Mouse (Mus musculus): ENCODE results near the gene Spdye4b. TPM values are rescaled to one million over a fixed set of nuclear protein-coding genes. Genes with fewer than 3 reads are reported as not detected.
"Not testable (repeated sequence)": the region's sequence is repeated elsewhere in the genome, so short reads cannot be mapped to it uniquely, and the experiment has no call there.

The Spdye4b gene
- polyA plus RNA-seq (2014; fragmentation: Nextera tagmentation; extraction: Ambion mirVana) = not detected in 2 replicates

DNA sequence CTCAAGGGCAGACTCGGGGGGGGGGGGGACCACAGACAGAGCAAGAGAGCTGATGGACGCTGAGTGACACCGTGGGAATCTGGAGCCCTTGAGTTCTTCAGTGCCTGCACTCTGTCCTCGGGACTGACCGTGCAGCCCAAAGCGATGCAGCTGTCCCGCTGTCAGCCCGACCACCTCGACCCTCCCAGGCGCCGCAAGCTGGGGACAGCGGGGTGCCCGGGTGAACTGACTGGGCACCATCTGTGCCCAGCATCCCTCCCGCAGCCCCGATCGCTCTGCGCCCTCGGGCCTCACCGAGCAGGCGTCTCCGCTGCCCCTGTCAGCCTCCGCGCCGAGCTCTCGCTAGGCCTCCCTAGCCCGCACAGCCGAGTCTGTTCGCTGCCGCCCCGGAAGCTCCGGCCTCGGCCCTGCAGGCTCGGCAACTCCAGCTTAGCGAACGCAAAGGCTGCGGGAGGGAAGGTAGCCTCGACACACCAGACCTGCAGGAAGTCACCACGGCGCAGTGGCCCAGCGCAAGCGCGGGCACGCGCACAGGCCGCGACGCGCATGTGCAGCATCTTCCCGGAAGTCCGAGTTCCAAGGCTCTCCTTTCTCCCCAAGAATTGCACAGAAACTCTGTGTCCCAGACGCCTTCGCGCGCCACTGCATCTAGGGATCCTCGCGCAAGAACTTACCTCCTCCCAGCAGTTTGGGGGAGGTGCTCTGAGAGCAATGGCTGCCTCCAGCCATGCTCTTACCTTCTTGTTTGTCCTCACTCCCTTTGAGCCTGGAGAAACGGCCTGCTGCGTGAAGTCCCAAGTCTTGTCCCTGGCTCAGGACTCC is at the start of gene Spdye4b, which contains the start of gene Rbak:
Gene Spdye4b, plus strand, starts transcription at position 763 of the 822 bp plus-strand sequence.
Gene Rbak, minus strand, starts transcription at position 521 of the 822 bp plus-strand sequence.
- Histone ChIP-seq H3K27ac (ENCODE audit: low read depth, low read length) (peak within 1 kb of the TSS; percentile 88), H3K9ac (replicated peaks; ENCODE audit: low read depth, low read length) (peak within 1 kb of the TSS; percentile 95), H3K9me3 (ENCODE audit: control insufficient read depth, low read length) (no peaks in the 10 kb centered on the region), H3K36me3 (ENCODE audit: control insufficient read depth, insufficient read depth, low read length) (peaks cover 24% of the 10 kb centered on the region), H3K4me3 (ENCODE audit: low read depth, low read length) (peak within 1 kb of the TSS; percentile 91), H3K27me3 (ENCODE audit: control insufficient read depth, insufficient read depth, low read length) (no peaks in the 10 kb centered on the region), H3K4me1 (ENCODE audit: control insufficient read depth, insufficient read depth, low read length) (peaks cover 11% of the 10 kb centered on the region; the same call in 1 of the 2 replicates), H3K4me2 (ENCODE audit: low read depth, low read length) (peak within 1 kb of the TSS; percentile 81)
- peak; percentile 97 for ATAC-seq (ENCODE audit: low read depth)
- under 1% methylated on average over 58 of the region's 58 CpGs for WGBS

DNA sequence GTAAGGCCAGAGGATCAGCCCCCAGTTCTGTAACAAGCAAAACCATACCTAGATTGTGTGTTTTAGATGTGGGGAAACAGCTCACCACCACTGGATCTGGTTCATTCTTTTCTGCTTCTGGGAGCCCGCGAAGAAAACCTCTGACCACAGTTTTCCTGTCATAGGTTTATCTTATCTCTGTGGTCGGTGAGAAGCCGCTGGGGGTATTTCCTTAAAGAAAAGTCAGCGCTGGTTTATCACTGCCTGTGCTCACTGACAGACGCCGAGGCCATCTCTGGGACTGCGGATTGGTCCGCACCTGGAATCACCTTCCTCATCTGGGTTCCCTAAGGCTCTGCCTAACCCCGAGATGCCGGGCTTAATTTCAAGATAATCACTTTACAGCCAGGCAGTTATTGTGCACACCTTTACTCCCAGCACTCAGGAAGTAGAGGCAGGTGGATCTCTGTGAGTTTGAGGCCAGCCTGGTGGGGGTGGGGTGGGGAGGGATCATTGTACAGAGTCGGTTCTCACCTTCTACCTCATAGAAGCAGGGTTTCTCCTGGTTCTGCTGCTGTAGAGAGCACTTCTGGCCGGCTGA is 47.8 kb upstream of the Spdye4b start:
- H3K27me3 ChIP-seq (ENCODE audit: control insufficient read depth, insufficient read depth, low read length) = no peaks in the 10 kb centered on the region
- WGBS = 88% methylated on average over 13 of the region's 13 CpGs
- no peaks in the 10 kb centered on the region for H3K4me1 ChIP-seq (ENCODE audit: control insufficient read depth, insufficient read depth, low read length)
- no peak overlapping the region for H3K4me3 ChIP-seq (ENCODE audit: low read depth, low read length)
- H3K9ac ChIP-seq (replicated peaks; ENCODE audit: low read depth, low read length) = no peak overlapping the region
- no peak for ATAC-seq (ENCODE audit: low read depth)
- H3K9me3 ChIP-seq (ENCODE audit: control insufficient read depth, low read length) = peaks cover 4% of the 10 kb centered on the region; the same call in 1 of the 2 replicates
- H3K36me3 ChIP-seq (ENCODE audit: control insufficient read depth, insufficient read depth, low read length) = no peaks in the 10 kb centered on the region
- H3K27ac ChIP-seq (ENCODE audit: low read depth, low read length) = no peak overlapping the region
- H3K4me2 ChIP-seq (ENCODE audit: low read depth, low read length) = no peak overlapping the region

GRCm38 (mm10) chr5:143134216-143135010 is 46.4 kb upstream of the Spdye4b start:
- H3K9me3 ChIP-seq (ENCODE audit: control insufficient read depth, low read length); H3K36me3 ChIP-seq (ENCODE audit: control insufficient read depth, insufficient read depth, low read length); ATAC-seq (ENCODE audit: low read depth); H3K27ac ChIP-seq (ENCODE audit: low read depth, low read length); H3K4me3 ChIP-seq (ENCODE audit: low read depth, low read length); H3K27me3 ChIP-seq (ENCODE audit: control insufficient read depth, insufficient read depth, low read length); H3K9ac ChIP-seq (replicated peaks; ENCODE audit: low read depth, low read length); H3K4me2 ChIP-seq (ENCODE audit: low read depth, low read length); H3K4me1 ChIP-seq (ENCODE audit: control insufficient read depth, insufficient read depth, low read length): not testable (repeated sequence)
- 79% methylated on average over 3 of the region's 6 CpGs for WGBS

DNA sequence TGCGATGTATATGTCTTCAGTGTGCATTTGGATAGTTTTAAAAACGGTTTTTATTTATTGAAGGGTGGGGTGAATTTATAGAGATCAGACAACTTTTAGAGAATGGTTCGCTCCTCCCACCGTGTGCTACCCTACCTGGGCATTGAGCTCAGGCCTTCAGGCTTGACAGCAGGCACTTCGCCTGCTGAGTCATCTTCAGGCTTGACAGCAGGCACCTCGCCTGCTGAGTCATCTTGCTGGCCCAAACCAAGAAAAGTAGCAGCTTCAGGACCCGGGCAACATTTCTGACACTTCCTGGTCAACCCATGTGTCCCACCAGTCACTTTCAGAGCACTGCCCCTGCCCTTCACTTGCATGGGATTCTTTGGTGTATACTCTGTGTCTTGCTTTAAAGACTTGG is 45.8 kb upstream of the Spdye4b start:
- Histone ChIP-seq H3K9ac (replicated peaks; ENCODE audit: low read depth, low read length) (no peak overlapping the region), H3K4me2 (ENCODE audit: low read depth, low read length) (no peak overlapping the region), H3K27me3 (ENCODE audit: control insufficient read depth, insufficient read depth, low read length) (no peaks in the 10 kb centered on the region), H3K36me3 (ENCODE audit: control insufficient read depth, insufficient read depth, low read length) (no peaks in the 10 kb centered on the region), H3K9me3 (ENCODE audit: control insufficient read depth, low read length) (no peaks in the 10 kb centered on the region), H3K4me3 (ENCODE audit: low read depth, low read length) (no peak overlapping the region), H3K27ac (ENCODE audit: low read depth, low read length) (no peak overlapping the region), H3K4me1 (ENCODE audit: control insufficient read depth, insufficient read depth, low read length) (no peaks in the 10 kb centered on the region)
- 94% methylated on average over 7 of the region's 7 CpGs for WGBS
- ATAC-seq (ENCODE audit: low read depth) = no peak

GRCm38 (mm10) chr5:143137580-143137979 is 43.2 kb upstream of the Spdye4b start:
- no peaks in the 10 kb centered on the region for H3K4me1 ChIP-seq (ENCODE audit: control insufficient read depth, insufficient read depth, low read length)
- H3K4me3 ChIP-seq (ENCODE audit: low read depth, low read length) = no peak overlapping the region
- no peaks in the 10 kb centered on the region for H3K27me3 ChIP-seq (ENCODE audit: control insufficient read depth, insufficient read depth, low read length)
- no peak overlapping the region for H3K9ac ChIP-seq (replicated peaks; ENCODE audit: low read depth, low read length)
- 90% methylated on average over 13 of the region's 13 CpGs for WGBS
- no peaks in the 10 kb centered on the region for H3K9me3 ChIP-seq (ENCODE audit: control insufficient read depth, low read length)
- ATAC-seq (ENCODE audit: low read depth) = no peak
- H3K36me3 ChIP-seq (ENCODE audit: control insufficient read depth, insufficient read depth, low read length) = no peaks in the 10 kb centered on the region
- H3K4me2 ChIP-seq (ENCODE audit: low read depth, low read length) = no peak overlapping the region
- H3K27ac ChIP-seq (ENCODE audit: low read depth, low read length) = no peak overlapping the region

GRCm38 (mm10) chr5:143147481-143147880 is 33.3 kb upstream of the Spdye4b start, which contains the start of gene Olfr718-ps1:
Gene Olfr718-ps1, minus strand, starts transcription at chr5:143147581.
- Histone ChIP-seq H3K36me3 (ENCODE audit: control insufficient read depth, insufficient read depth, low read length) (no peaks in the 10 kb centered on the region), H3K27me3 (ENCODE audit: control insufficient read depth, insufficient read depth, low read length) (no peaks in the 10 kb centered on the region), H3K4me2 (ENCODE audit: low read depth, low read length) (no peak within 1 kb of the TSS), H3K9me3 (ENCODE audit: control insufficient read depth, low read length) (no peaks in the 10 kb centered on the region), H3K4me3 (ENCODE audit: low read depth, low read length) (no peak within 1 kb of the TSS), H3K9ac (replicated peaks; ENCODE audit: low read depth, low read length) (no peak within 1 kb of the TSS), H3K27ac (ENCODE audit: low read depth, low read length) (no peak within 1 kb of the TSS), H3K4me1 (ENCODE audit: control insufficient read depth, insufficient read depth, low read length) (no peaks in the 10 kb centered on the region)
- ATAC-seq (ENCODE audit: low read depth) = no peak
- 79% methylated on average over 3 of the region's 3 CpGs for whole genome bisulfite sequencing

DNA sequence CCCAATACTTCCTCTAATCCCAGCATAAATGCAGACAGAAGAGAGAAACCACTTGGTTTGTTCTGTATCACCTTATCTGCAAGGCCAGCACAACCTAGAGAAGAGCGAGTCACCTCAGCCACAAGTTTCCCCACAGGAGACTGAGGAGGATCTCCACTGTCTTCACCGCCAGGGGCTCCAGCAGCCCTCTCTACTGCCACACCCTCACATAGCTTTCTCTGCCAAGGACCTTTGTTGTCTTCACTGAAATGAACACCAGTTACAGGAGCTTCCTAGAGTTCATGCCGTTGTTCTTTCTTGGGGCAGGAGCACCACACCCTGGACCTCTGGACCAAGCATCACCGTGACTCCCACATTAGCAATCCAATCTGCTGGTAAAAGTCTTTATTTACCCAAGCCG is 32.2 kb upstream of the Spdye4b start:
- no peaks in the 10 kb centered on the region for H3K27me3 ChIP-seq (ENCODE audit: control insufficient read depth, insufficient read depth, low read length)

GRCm38 (mm10) chr5:143149536-143149935 is 31.3 kb upstream of the Spdye4b start:
- Histone ChIP-seq H3K36me3 (ENCODE audit: control insufficient read depth, insufficient read depth, low read length) (no peaks in the 10 kb centered on the region), H3K9me3 (ENCODE audit: control insufficient read depth, low read length) (no peaks in the 10 kb centered on the region), H3K4me2 (ENCODE audit: low read depth, low read length) (no peak overlapping the region), H3K4me3 (ENCODE audit: low read depth, low read length) (no peak overlapping the region), H3K4me1 (ENCODE audit: control insufficient read depth, insufficient read depth, low read length) (no peaks in the 10 kb centered on the region), H3K9ac (replicated peaks; ENCODE audit: low read depth, low read length) (no peak overlapping the region), H3K27me3 (ENCODE audit: control insufficient read depth, insufficient read depth, low read length) (no peaks in the 10 kb centered on the region), H3K27ac (ENCODE audit: low read depth, low read length) (no peak overlapping the region)
- 95% methylated on average over 2 of the region's 2 CpGs for WGBS
- ATAC-seq (ENCODE audit: low read depth) = no peak

More for the DNA sequence above, 32.2 kb upstream of the Spdye4b start:
- Histone ChIP-seq H3K36me3 (ENCODE audit: control insufficient read depth, insufficient read depth, low read length) (no peaks in the 10 kb centered on the region), H3K4me1 (ENCODE audit: control insufficient read depth, insufficient read depth, low read length) (no peaks in the 10 kb centered on the region), H3K4me3 (ENCODE audit: low read depth, low read length) (no peak overlapping the region), H3K4me2 (ENCODE audit: low read depth, low read length) (no peak overlapping the region), H3K9me3 (ENCODE audit: control insufficient read depth, low read length) (no peaks in the 10 kb centered on the region), H3K9ac (replicated peaks; ENCODE audit: low read depth, low read length) (no peak overlapping the region), H3K27ac (ENCODE audit: low read depth, low read length) (no peak overlapping the region)
- no peak for ATAC-seq (ENCODE audit: low read depth)
- WGBS = 88% methylated on average over 5 of the region's 5 CpGs

Measured in neural tube, embryonic 14.5 days (tissue).